Mouse (Mus musculus): Measurements from ENCODE around the gene 2810006K23Rik.

- TF ChIP-seq CTCF (IDR thresholded peaks at IDR 0.05) (no peak), EP300 (IDR thresholded peaks at IDR 0.05; ENCODE audit: insufficient read depth, low read depth, low read length) (no peak), POLR2A (IDR thresholded peaks at IDR 0.05; ENCODE audit: insufficient read depth, low read depth, low read length) (no peak)
Observed at GRCm38 (mm10) chr5:124315498-124315897, 12.4 kb upstream of the 2810006K23Rik start.

All from heart, adult 2 months (tissue).